Comparison of ENCODE assay signal across 22 mouse cellular contexts in the genomic region with DNA sequence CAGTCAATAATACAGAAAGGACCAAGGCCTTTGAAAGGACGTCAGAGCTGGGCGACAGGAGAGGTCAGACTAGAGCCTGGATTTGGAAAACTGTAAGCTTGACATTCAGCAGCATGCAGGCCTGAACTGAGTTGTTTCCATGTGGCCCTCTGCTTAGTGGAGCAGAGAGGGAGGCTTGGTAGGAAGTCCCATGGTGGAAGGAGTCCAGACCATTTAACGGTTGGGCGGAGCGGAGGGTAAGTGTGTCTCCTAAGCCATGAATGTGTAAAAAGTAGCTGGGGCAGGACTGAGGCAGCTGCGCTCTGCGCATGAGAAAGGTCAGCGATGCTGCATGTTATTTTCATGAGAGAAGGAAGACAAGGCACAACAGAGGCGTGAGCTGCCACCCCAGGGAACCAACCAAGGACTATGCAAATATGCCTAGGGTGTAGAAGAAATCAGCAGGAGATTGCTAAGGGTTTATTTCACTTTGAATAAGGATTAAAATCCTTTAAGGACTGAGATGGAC.
DNase-seq lines count a peak whose midpoint lies in the region; ATAC-seq lines count a peak whose summit lies in the region.
"Had no signal": no experiment of that assay in that cellular context is flagged by ENCODE, and none has a peak within 500 bp of the region (broad histone marks: within the 10 kb centered on the region; RNA-seq: fewer than 3 reads in every experiment).

No protein-coding gene starts in this region.

- H3K9ac ChIP-seq in intestine, embryonic 15.5 days: no peak overlapping the region
- H3K9ac ChIP-seq: limb, embryonic 12.5 days; liver, embryonic 14.5 days had no signal

- H3K4me1 ChIP-seq in intestine, embryonic 15.5 days (replicated peaks): no peaks in the 10 kb centered on the region
- H3K4me1 ChIP-seq: limb, embryonic 12.5 days had no signal

- WGBS in intestine, embryonic 15.5 days: 86% methylated on average over 9 of the region's 9 CpGs

- no peaks in the 10 kb centered on the region for H3K9me3 ChIP-seq in intestine, embryonic 15.5 days
- H3K9me3 ChIP-seq: limb, embryonic 12.5 days had no signal

- no peaks in the 10 kb centered on the region for H3K27me3 ChIP-seq in intestine, embryonic 15.5 days (replicated peaks)
- H3K27me3 ChIP-seq: limb, embryonic 12.5 days; Patski had no signal

- H3K4me3 ChIP-seq in intestine, embryonic 15.5 days (replicated peaks): no peak overlapping the region
- H3K4me3 ChIP-seq: erythroblast, embryonic 14.5 days; layer of hippocampus, adult 2 months; left cerebral cortex, adult 2 months; limb, embryonic 12.5 days had no signal

- no peak overlapping the region for H3K27ac ChIP-seq in intestine, embryonic 15.5 days
- H3K27ac ChIP-seq: layer of hippocampus, adult 2 months; left cerebral cortex, adult 2 months; limb, embryonic 12.5 days; liver, embryonic 14.5 days had no signal

- H3K36me3 ChIP-seq in intestine, embryonic 15.5 days: peaks cover 10% of the 10 kb centered on the region

- H3K4me2 ChIP-seq in intestine, embryonic 15.5 days (replicated peaks): no peak overlapping the region
- H3K4me2 ChIP-seq: limb, embryonic 12.5 days had no signal

- DNase-seq in cerebellum, postnatal 25 days: peak; percentile 27 to 46
- DNase-seq in cerebellum, adult 8-10 months: no peak
- DNase-seq in ES-CJ7 (ENCODE audit: low read depth, low spot score): peak; percentile 49
- DNase-seq in kidney, adult 18-20 months: peak; percentile 42
- DNase-seq in kidney, postnatal 10 days: peak; percentile 30
- DNase-seq in spleen, postnatal 36 days (ENCODE audit: low spot score in 2 of 2): no peak
- no peak for DNase-seq in right cerebral cortex, postnatal 10 days (ENCODE audit: low spot score in 2 of 2)
- DNase-seq: adrenal gland, postnatal 36 days; heart, adult 18-20 months; heart, postnatal 4 days; right cerebral cortex, postnatal 14 days; thymus, postnatal 25 days had no signal

- ATAC-seq in intestine, embryonic 15.5 days: no peak
- ATAC-seq: forebrain, embryonic 16.5 days; lung, postnatal 0 days; midbrain, embryonic 16.5 days; Patski had no signal

Comparison
In these comparisons a context has a peak if more than half of its experiments do, and no peak if none do; other contexts are left out.
1. DNase-seq: peak in cerebellum, postnatal 25 days (2 of 2), ES-CJ7 (single experiment), kidney, adult 18-20 months (single experiment) and kidney, postnatal 10 days (single experiment); none in cerebellum, adult 8-10 months (single experiment), spleen, postnatal 36 days (0 of 2) and right cerebral cortex, postnatal 10 days (0 of 2).